Mouse (Mus musculus) MEL (cell line): ENCODE measurements at regions not wholly inside any gene's neighbourhood (a gene's known extent, or its start where the extent isn't known, plus 50 kb on each side); places are given as distances from the start of the nearest gene placed in this dataset.
"Not testable (repeated sequence)": the region's sequence is repeated elsewhere in the genome, so short reads cannot be mapped to it uniquely, and the experiment has no call there.

Experiments used
- DNase-seq: peaks from one replicate; pipeline ENCODE4 v3.0.0; 2011; ENCODE audit warnings: low read depth, low spot score
- H3K27ac ChIP-seq: 2 replicates; pipeline ENCODE4 v1.5.1; 2012; ENCODE audit warnings: low read depth, mild to moderate bottlenecking, control low read depth, low read length, moderate library complexity; ENCODE audit not compliant: control insufficient read depth
- H3K27me3 ChIP-seq, 2 experiments: fragments of 150-350 bp in 1 of 2; sonication (generic) in 1 of 2; 2 replicates each; pipeline ENCODE4 v1.6.1; 2012; ENCODE audit warnings: low read length in 2 of 2, mild to moderate bottlenecking in 2 of 2, improper control_type of control experiment in 1 of 2, moderate library complexity in 1 of 2; ENCODE audit not compliant: insufficient read depth in 2 of 2, control insufficient read depth in 1 of 2
- H3K36me3 ChIP-seq, 2 experiments: 2 replicates each; pipeline ENCODE4 v1.6.1; 2012 to 2014; ENCODE audit warnings: low read length in 2 of 2, improper control_type of control experiment in 1 of 2, inconsistent platforms in 1 of 2, mild to moderate bottlenecking in 1 of 2; ENCODE audit not compliant: insufficient read depth in 2 of 2, control insufficient read depth in 1 of 2
- H3K4me1 ChIP-seq, 2 experiments: fragments of 150-350 bp in 1 of 2; sonication (generic) in 1 of 2; 2 replicates each; pipeline ENCODE4 v1.6.1; 2012; ENCODE audit warnings: low read length in 2 of 2, improper control_type of control experiment in 1 of 2, mild to moderate bottlenecking in 1 of 2; ENCODE audit not compliant: insufficient read depth in 2 of 2, control insufficient read depth in 1 of 2
- H3K4me3 ChIP-seq, 2 experiments: fragments of 150-350 bp in 1 of 2; sonication (generic) in 1 of 2; 2 replicates each; pipeline ENCODE4 v1.5.1; 2012; ENCODE audit warnings: low read depth in 2 of 2, low read length in 2 of 2, mild to moderate bottlenecking in 2 of 2, moderate library complexity in 2 of 2, control low read depth in 1 of 2, improper control_type of control experiment in 1 of 2; ENCODE audit not compliant: control insufficient read depth in 1 of 2, insufficient read depth in 1 of 2
- H3K79me2 ChIP-seq: 2 replicates; pipeline ENCODE4 v1.6.1; 2012; ENCODE audit warnings: mild to moderate bottlenecking, low read length, moderate library complexity; ENCODE audit not compliant: control insufficient read depth, poor library complexity, insufficient read depth
- H3K9ac ChIP-seq: 2 replicates; pipeline ENCODE4 v1.6.1; 2012; ENCODE audit warnings: low read depth, mild to moderate bottlenecking, control low read depth, low read length, moderate library complexity; ENCODE audit not compliant: control insufficient read depth, poor library complexity, severe bottlenecking
- H3K9me3 ChIP-seq: fragments of 150-350 bp; sonication (generic); replicated peaks from 2 replicates; pipeline ENCODE4 v1.6.1; 2012; ENCODE audit warnings: mild to moderate bottlenecking, low read length, improper control_type of control experiment, moderate library complexity; ENCODE audit not compliant: insufficient read depth
- CHD1 ChIP-seq: IDR thresholded peaks from 2 replicates; pipeline ENCODE4 v1.6.1; 2012; ENCODE audit warnings: low read depth, mild to moderate bottlenecking, inconsistent platforms, low read length, improper control_type of control experiment
- CHD2 ChIP-seq: IDR thresholded peaks from 2 replicates; pipeline ENCODE4 v1.6.1; 2011; ENCODE audit warnings: low read length, improper control_type of control experiment
- CTCF ChIP-seq, 3 experiments: IDR thresholded peaks in 2 of 3; conservative IDR thresholded peaks in 1 of 3; 2 replicates each; pipeline ENCODE4 v1.5.1; 2011 to 2012; ENCODE audit warnings: low read length in 3 of 3, low read depth in 2 of 3, mild to moderate bottlenecking in 2 of 3, improper control_type of control experiment in 1 of 3, inconsistent platforms in 1 of 3, mixed read lengths in 1 of 3, moderate library complexity in 1 of 3; ENCODE audit not compliant: control insufficient read depth in 1 of 3, insufficient read depth in 1 of 3, poor library complexity in 1 of 3, severe bottlenecking in 1 of 3
- ETS1 ChIP-seq: IDR thresholded peaks from 2 replicates; pipeline ENCODE4 v1.6.1; 2012; ENCODE audit warnings: low read depth, mild to moderate bottlenecking, inconsistent platforms, low read length, improper control_type of control experiment, moderate library complexity
- GABPA ChIP-seq: IDR thresholded peaks from 2 replicates; pipeline ENCODE4 v1.6.1; 2012; ENCODE audit warnings: low read depth, mild to moderate bottlenecking, inconsistent platforms, low read length, improper control_type of control experiment, moderate library complexity
- GATA1 ChIP-seq: IDR thresholded peaks from 2 replicates; pipeline ENCODE4 v1.6.1; 2011; ENCODE audit warnings: low read depth, low read length, improper control_type of control experiment
- JUND ChIP-seq: IDR thresholded peaks from 2 replicates; pipeline ENCODE4 v1.6.1; 2011; ENCODE audit warnings: low read depth, mild to moderate bottlenecking, improper control_type of control experiment, low read length
- MXI1 ChIP-seq: IDR thresholded peaks from 2 replicates; pipeline ENCODE4 v1.6.1; 2011; ENCODE audit warnings: mild to moderate bottlenecking, low read depth, low read length, improper control_type of control experiment
- NELFE ChIP-seq: IDR thresholded peaks from 2 replicates; pipeline ENCODE4 v1.6.1; 2011; ENCODE audit warnings: low read depth, low read length, improper control_type of control experiment
- POLR2AphosphoS5 ChIP-seq: IDR thresholded peaks from 2 replicates; pipeline ENCODE4 v1.6.1; 2012; ENCODE audit warnings: low read depth, borderline replicate concordance, mild to moderate bottlenecking, inconsistent platforms, low read length, moderate library complexity, mixed read lengths
- RCOR1 ChIP-seq: IDR thresholded peaks from 2 replicates; pipeline ENCODE4 v1.6.1; 2012; ENCODE audit warnings: low read depth, mild to moderate bottlenecking, inconsistent platforms, low read length, improper control_type of control experiment
- SIN3A ChIP-seq: IDR thresholded peaks from 2 replicates; pipeline ENCODE4 v1.6.1; 2012; ENCODE audit warnings: low read length, improper control_type of control experiment, inconsistent platforms
- SMC3 ChIP-seq: IDR thresholded peaks from 2 replicates; pipeline ENCODE4 v1.6.1; 2011; ENCODE audit warnings: low read depth, low read length, improper control_type of control experiment
- TAL1 ChIP-seq: IDR thresholded peaks from 2 replicates; pipeline ENCODE4 v1.6.1; 2012; ENCODE audit warnings: mild to moderate bottlenecking, inconsistent platforms, low read length, moderate library complexity, mixed read lengths
- TBP ChIP-seq: IDR thresholded peaks from 2 replicates; pipeline ENCODE4 v1.8.0; 2011; ENCODE audit warnings: low read depth, low read length, improper control_type of control experiment
- UBTF ChIP-seq: IDR thresholded peaks from 2 replicates; pipeline ENCODE4 v1.6.1; 2012; ENCODE audit warnings: low read depth, mild to moderate bottlenecking, inconsistent platforms, low read length, improper control_type of control experiment, moderate library complexity, borderline replicate concordance; ENCODE audit not compliant: insufficient read depth
- USF1 ChIP-seq: IDR thresholded peaks from 2 replicates; pipeline ENCODE4 v1.6.1; 2014; ENCODE audit warnings: low read depth, mild to moderate bottlenecking, inconsistent platforms, low read length, improper control_type of control experiment, moderate library complexity
- ZNF384 ChIP-seq: IDR thresholded peaks from 2 replicates; pipeline ENCODE4 v1.6.1; 2012; ENCODE audit warnings: low read depth, mild to moderate bottlenecking, inconsistent platforms, low read length, improper control_type of control experiment

DNA sequence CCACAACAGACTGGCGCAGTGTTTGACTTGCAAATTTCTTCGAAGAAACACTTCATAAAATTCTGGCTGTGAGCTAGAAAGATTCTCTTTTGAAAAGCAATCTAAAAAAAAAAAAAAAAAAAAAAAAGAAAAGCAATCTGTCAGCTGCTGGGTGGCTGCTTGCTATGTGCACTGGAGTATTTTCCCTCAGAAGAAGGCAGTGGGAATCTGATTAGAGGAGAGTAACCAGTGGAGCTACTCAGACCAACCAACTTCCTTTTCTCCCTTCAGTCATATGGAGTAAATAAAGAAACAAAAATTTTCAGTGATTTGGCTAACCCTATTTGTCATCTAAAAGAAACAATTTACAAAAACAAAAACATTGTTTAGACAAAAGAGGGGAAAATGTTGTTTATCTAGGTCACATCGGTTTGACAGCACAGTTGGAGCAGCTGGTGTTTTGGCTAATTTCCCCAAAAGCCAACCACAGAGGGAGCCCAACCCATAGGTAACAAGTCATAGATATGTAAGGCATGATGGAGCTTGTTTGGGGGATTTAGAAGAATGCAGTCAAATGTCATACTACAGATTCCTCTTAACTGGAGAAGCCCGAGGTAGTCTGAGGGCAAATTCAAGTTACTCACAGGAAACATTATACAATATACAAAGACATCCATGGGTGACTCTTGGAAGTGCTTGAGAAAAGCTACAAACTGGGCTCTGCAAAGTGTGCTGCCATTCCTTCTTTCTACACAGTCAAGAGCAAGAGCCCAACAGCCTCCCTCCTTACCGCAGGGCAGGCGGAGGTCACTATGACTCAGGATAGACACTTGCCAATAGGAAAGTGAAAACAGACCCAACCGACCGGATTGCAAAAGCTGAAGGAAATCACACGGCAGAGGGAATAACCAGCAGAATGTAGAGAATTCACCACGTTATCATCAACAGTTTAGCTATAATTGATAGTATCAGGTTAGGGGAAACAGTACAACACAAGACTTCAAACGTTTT lies 124.1 kb upstream of the Ghr start (continued):
- TF ChIP-seq JUND (no peak), TAL1 (no peak)

GRCm38 (mm10) chr15:3699234-3699814 lies 116.0 kb upstream of the Ghr start:
- TF ChIP-seq ETS1 (no peak), GATA1 (no peak), JUND (no peak), SIN3A (no peak), RCOR1 (no peak), CHD1 (no peak), UBTF (no peak), POLR2AphosphoS5 (no peak), USF1 (no peak)

GRCm38 (mm10) chr15:3685254-3685653 lies 102.0 kb upstream of the Ghr start:
- H3K9me3 ChIP-seq: no peaks in the 10 kb centered on the region
- no peaks in the 10 kb centered on the region for H3K4me1 ChIP-seq
- TF ChIP-seq GABPA (no peak), NELFE (no peak), SMC3 (no peak), SIN3A (no peak), TAL1 (no peak), UBTF (no peak), CHD2 (no peak), USF1 (no peak), ZNF384 (no peak), CTCF (IDR thresholded peaks at IDR 0.05 in 2 of 3, conservative IDR thresholded peaks at IDR 0.05 in 1 of 3; ENCODE audit: control insufficient read depth in 1 of 3, insufficient read depth in 1 of 3, low read depth in 2 of 3, low read length in 3 of 3, poor library complexity in 1 of 3, severe bottlenecking in 1 of 3) (no peak), TBP (no peak), MXI1 (no peak)
- H3K79me2 ChIP-seq: no peaks in the 10 kb centered on the region
- no peaks in the 10 kb centered on the region for H3K27me3 ChIP-seq
- no peak overlapping the region for H3K9ac ChIP-seq
- no peak overlapping the region for H3K4me3 ChIP-seq
- no peak for DNase-seq
- no peaks in the 10 kb centered on the region for H3K36me3 ChIP-seq
- no peak overlapping the region for H3K27ac ChIP-seq

More at GRCm38 (mm10) chr15:3699234-3699814, 116.0 kb upstream of the Ghr start:
- Histone ChIP-seq H3K9me3 (no peaks in the 10 kb centered on the region), H3K36me3 (no peaks in the 10 kb centered on the region), H3K27ac (no peak overlapping the region), H3K9ac (no peak overlapping the region), H3K79me2 (no peaks in the 10 kb centered on the region), H3K4me1 (no peaks in the 10 kb centered on the region), H3K4me3 (no peak overlapping the region), H3K27me3 (no peaks in the 10 kb centered on the region)
- no peak for DNase-seq

GRCm38 (mm10) chr15:3677026-3677425 lies 93.7 kb upstream of the Ghr start:
- H3K36me3 ChIP-seq, H3K4me1 ChIP-seq, H3K79me2 ChIP-seq, H3K9me3 ChIP-seq, H3K27me3 ChIP-seq, DNase-seq, H3K27ac ChIP-seq, H3K4me3 ChIP-seq, H3K9ac ChIP-seq: not testable (repeated sequence)
